Mouse (Mus musculus) lung, adult 18-20 months (tissue): ENCODE measurements around the gene Map1s.

Experiments used
- DNase-seq, 2 experiments: peaks; one replicate each; pipeline ENCODE4 v3.0.0; 2022; ENCODE audit warnings: mixed read lengths in 2 of 2

The Map1s gene

GRCm38 (mm10) chr8:70900872-70901387 lies 4.8 kb upstream of the Map1s start:
- no peak for DNase-seq

GRCm38 (mm10) chr8:70902211-70902610 lies 3.5 kb upstream of the Map1s start:
- no peak for DNase-seq

GRCm38 (mm10) chr8:70903112-70903511 lies 2.6 kb upstream of the Map1s start:
- DNase-seq: no peak

GRCm38 (mm10) chr8:70903582-70903981 lies 2.1 kb upstream of the Map1s start:
- no peak for DNase-seq

GRCm38 (mm10) chr8:70904532-70904931 lies 1.2 kb upstream of the Map1s start:
- DNase-seq: peak; percentile 65 to 81

GRCm38 (mm10) chr8:70905463-70905830 lies 285 bp upstream of the Map1s start:
- DNase-seq: no peak

GRCm38 (mm10) chr8:70907518-70907917 lies 1.8 kb downstream of the Map1s start:
- DNase-seq: no peak

- no peak for DNase-seq
Observed at GRCm38 (mm10) chr8:70911596-70911995, 5.9 kb downstream of the Map1s start.

- DNase-seq: no peak
Observed at GRCm38 (mm10) chr8:70912955-70913354, 7.2 kb downstream of the Map1s start.

GRCm38 (mm10) chr8:70913523-70913922 lies 7.8 kb downstream of the Map1s start:
- no peak for DNase-seq

- DNase-seq: no peak
Observed at GRCm38 (mm10) chr8:70914704-70915103, 9.0 kb downstream of the Map1s start.

- no peak for DNase-seq
Observed at GRCm38 (mm10) chr8:70920049-70920922, 14.6 kb downstream of the Map1s start.

- no peak for DNase-seq
Observed at GRCm38 (mm10) chr8:70924151-70924550, 18.4 kb downstream of the Map1s start.

GRCm38 (mm10) chr8:70925754-70926153 lies 20.0 kb downstream of the Map1s start:
- DNase-seq: no peak

- no peak for DNase-seq
Observed at GRCm38 (mm10) chr8:70926396-70926795, 20.7 kb downstream of the Map1s start.

- no peak for DNase-seq
Observed at GRCm38 (mm10) chr8:70928096-70928495, 22.4 kb downstream of the Map1s start.

GRCm38 (mm10) chr8:70928778-70929322 lies 23.1 kb downstream of the Map1s start:
- no peak for DNase-seq

- no peak for DNase-seq
Observed at GRCm38 (mm10) chr8:70931731-70932130, 26.0 kb downstream of the Map1s start.

GRCm38 (mm10) chr8:70933036-70933435 lies 27.3 kb downstream of the Map1s start:
- DNase-seq: no peak

GRCm38 (mm10) chr8:70934786-70935185 lies 29.1 kb downstream of the Map1s start:
- no peak for DNase-seq

GRCm38 (mm10) chr8:70937200-70937599 lies 31.5 kb downstream of the Map1s start:
- no peak for DNase-seq

GRCm38 (mm10) chr8:70941478-70941877 lies 35.7 kb downstream of the Map1s start:
- no peak for DNase-seq

- DNase-seq: no peak
Observed at GRCm38 (mm10) chr8:70943187-70943586, 37.5 kb downstream of the Map1s start.

GRCm38 (mm10) chr8:70949847-70950246 lies 44.1 kb downstream of the Map1s start:
- DNase-seq: no peak
